Mouse (Mus musculus): Measurements from ENCODE around the gene Zfp46. TPM values are rescaled to one million over a fixed set of nuclear protein-coding genes. Genes with fewer than 3 reads are reported as not detected.

The Zfp46 gene
- polyA plus RNA-seq, 1 experiment from 2014 or later = 34.4 TPM

GRCm38 (mm10) chr4:136290781-136291595 is 6.5 kb downstream of the Zfp46 start:
- H3K4me1 ChIP-seq (ENCODE audit: control insufficient read depth, insufficient read depth, low read length) = peaks cover 6% of the 10 kb centered on the region
- WGBS = 42% methylated on average over 39 of the region's 39 CpGs
- ATAC-seq (ENCODE audit: insufficient read depth, low FRiP score, low TSS enrichment) (no peak), DNase-seq (ENCODE audit: low spot score) (peak; percentile 24)
- 0 out of 2 replicates have a peak overlapping the region, but pooled peaks have one; percentile 14 for H3K9ac ChIP-seq (ENCODE audit: low read length)
- no peak overlapping the region for H3K4me3 ChIP-seq (ENCODE audit: low read depth, low read length)
- no peaks in the 10 kb centered on the region for H3K9me3 ChIP-seq (ENCODE audit: control insufficient read depth, low read length)
- H3K27ac ChIP-seq (ENCODE audit: low read depth, low read length) = no peak overlapping the region
- H3K27me3 ChIP-seq (ENCODE audit: control insufficient read depth, insufficient read depth, low read length) = peaks cover 17% of the 10 kb centered on the region
- H3K36me3 ChIP-seq (ENCODE audit: control insufficient read depth, insufficient read depth, low read length) = peaks cover 14% of the 10 kb centered on the region
- no peak overlapping the region for H3K4me2 ChIP-seq (ENCODE audit: low read depth)

GRCm38 (mm10) chr4:136291692-136292091 is 7.2 kb downstream of the Zfp46 start:
- no peak overlapping the region for H3K27ac ChIP-seq (ENCODE audit: low read depth, low read length)
- H3K27me3 ChIP-seq (ENCODE audit: control insufficient read depth, insufficient read depth, low read length) = peaks cover 17% of the 10 kb centered on the region
- ATAC-seq (ENCODE audit: insufficient read depth, low FRiP score, low TSS enrichment) (no peak), DNase-seq (ENCODE audit: low spot score) (no peak)
- H3K4me3 ChIP-seq (ENCODE audit: low read depth, low read length) = no peak overlapping the region
- H3K9me3 ChIP-seq (ENCODE audit: control insufficient read depth, low read length) = no peaks in the 10 kb centered on the region
- H3K4me1 ChIP-seq (ENCODE audit: control insufficient read depth, insufficient read depth, low read length) = peaks cover 4% of the 10 kb centered on the region
- H3K36me3 ChIP-seq (ENCODE audit: control insufficient read depth, insufficient read depth, low read length) = peaks cover 14% of the 10 kb centered on the region
- no peak overlapping the region for H3K9ac ChIP-seq (ENCODE audit: low read length)
- no peak overlapping the region for H3K4me2 ChIP-seq (ENCODE audit: low read depth)
- 96% methylated on average over 6 of the region's 6 CpGs for WGBS

GRCm38 (mm10) chr4:136295941-136296340 is 11.5 kb downstream of the Zfp46 start:
- H3K4me2 ChIP-seq (ENCODE audit: low read depth) = no peak overlapping the region
- no peaks in the 10 kb centered on the region for H3K9me3 ChIP-seq (ENCODE audit: control insufficient read depth, low read length)
- no peaks in the 10 kb centered on the region for H3K36me3 ChIP-seq (ENCODE audit: control insufficient read depth, insufficient read depth, low read length)
- H3K4me3 ChIP-seq (ENCODE audit: low read depth, low read length) = no peak overlapping the region
- H3K27me3 ChIP-seq (ENCODE audit: control insufficient read depth, insufficient read depth, low read length) = no peaks in the 10 kb centered on the region; the same call in 1 of the 2 replicates
- H3K9ac ChIP-seq (ENCODE audit: low read length) = no peak overlapping the region
- no peak for ATAC-seq (ENCODE audit: insufficient read depth, low FRiP score, low TSS enrichment)
- 80% methylated on average over 7 of the region's 7 CpGs for WGBS
- DNase-seq (ENCODE audit: low spot score) = no peak
- no peaks in the 10 kb centered on the region for H3K4me1 ChIP-seq (ENCODE audit: control insufficient read depth, insufficient read depth, low read length)
- no peak overlapping the region for H3K27ac ChIP-seq (ENCODE audit: low read depth, low read length)

GRCm38 (mm10) chr4:136302462-136302861 is 18.0 kb downstream of the Zfp46 start:
- 82% methylated on average over 4 of the region's 4 CpGs for WGBS
- H3K4me2 ChIP-seq (ENCODE audit: low read depth) = no peak overlapping the region
- no peaks in the 10 kb centered on the region for H3K27me3 ChIP-seq (ENCODE audit: control insufficient read depth, insufficient read depth, low read length)
- no peak overlapping the region for H3K27ac ChIP-seq (ENCODE audit: low read depth, low read length)
- ATAC-seq (ENCODE audit: insufficient read depth, low FRiP score, low TSS enrichment) = no peak
- H3K4me3 ChIP-seq (ENCODE audit: low read depth, low read length) = no peak overlapping the region
- no peak overlapping the region for H3K9ac ChIP-seq (ENCODE audit: low read length)
- no peaks in the 10 kb centered on the region for H3K36me3 ChIP-seq (ENCODE audit: control insufficient read depth, insufficient read depth, low read length)
- DNase-seq (ENCODE audit: low spot score) = no peak
- no peaks in the 10 kb centered on the region for H3K9me3 ChIP-seq (ENCODE audit: control insufficient read depth, low read length)
- H3K4me1 ChIP-seq (ENCODE audit: control insufficient read depth, insufficient read depth, low read length) = no peaks in the 10 kb centered on the region

GRCm38 (mm10) chr4:136304181-136304580 is 19.7 kb downstream of the Zfp46 start:
- Histone ChIP-seq H3K27ac (ENCODE audit: low read depth, low read length) (no peak overlapping the region), H3K4me3 (ENCODE audit: low read depth, low read length) (no peak overlapping the region), H3K4me2 (ENCODE audit: low read depth) (no peak overlapping the region), H3K4me1 (ENCODE audit: control insufficient read depth, insufficient read depth, low read length) (no peaks in the 10 kb centered on the region), H3K27me3 (ENCODE audit: control insufficient read depth, insufficient read depth, low read length) (no peaks in the 10 kb centered on the region), H3K9me3 (ENCODE audit: control insufficient read depth, low read length) (no peaks in the 10 kb centered on the region), H3K9ac (ENCODE audit: low read length) (no peak overlapping the region), H3K36me3 (ENCODE audit: control insufficient read depth, insufficient read depth, low read length) (no peaks in the 10 kb centered on the region)
- DNase-seq (ENCODE audit: low spot score) = no peak
- ATAC-seq (ENCODE audit: insufficient read depth, low FRiP score, low TSS enrichment) = no peak
- WGBS = 44% methylated on average over 2 of the region's 2 CpGs

GRCm38 (mm10) chr4:136308355-136308754 is 23.9 kb downstream of the Zfp46 start:
- no peak overlapping the region for H3K4me2 ChIP-seq (ENCODE audit: low read depth)
- H3K9me3 ChIP-seq (ENCODE audit: control insufficient read depth, low read length) = no peaks in the 10 kb centered on the region
- no peaks in the 10 kb centered on the region for H3K36me3 ChIP-seq (ENCODE audit: control insufficient read depth, insufficient read depth, low read length)
- no peaks in the 10 kb centered on the region for H3K27me3 ChIP-seq (ENCODE audit: control insufficient read depth, insufficient read depth, low read length)
- peaks cover 10% of the 10 kb centered on the region for H3K4me1 ChIP-seq (ENCODE audit: control insufficient read depth, insufficient read depth, low read length)
- DNase-seq (ENCODE audit: low spot score) = no peak
- ATAC-seq (ENCODE audit: insufficient read depth, low FRiP score, low TSS enrichment) = no peak
- no peak overlapping the region for H3K27ac ChIP-seq (ENCODE audit: low read depth, low read length)
- H3K4me3 ChIP-seq (ENCODE audit: low read depth, low read length) = no peak overlapping the region
- no peak overlapping the region for H3K9ac ChIP-seq (ENCODE audit: low read length)
- 56% methylated on average over 2 of the region's 2 CpGs for WGBS

- DNase-seq (ENCODE audit: low spot score) (peak; percentile 53), ATAC-seq (ENCODE audit: insufficient read depth, low FRiP score, low TSS enrichment) (no peak)
- Histone ChIP-seq H3K36me3 (ENCODE audit: control insufficient read depth, insufficient read depth, low read length) (no peaks in the 10 kb centered on the region), H3K9me3 (ENCODE audit: control insufficient read depth, low read length) (no peaks in the 10 kb centered on the region), H3K4me2 (ENCODE audit: low read depth) (peak overlapping the region; percentile 67), H3K9ac (ENCODE audit: low read length) (peak overlapping the region; percentile 67), H3K27me3 (ENCODE audit: control insufficient read depth, insufficient read depth, low read length) (no peaks in the 10 kb centered on the region), H3K27ac (ENCODE audit: low read depth, low read length) (no peak overlapping the region; the same call in 1 of the 2 replicates), H3K4me1 (ENCODE audit: control insufficient read depth, insufficient read depth, low read length) (peaks cover 15% of the 10 kb centered on the region), H3K4me3 (ENCODE audit: low read depth, low read length) (peak overlapping the region; percentile 100)
- WGBS = 4% methylated on average over 11 of the region's 11 CpGs
These were observed 25.3 kb downstream of the Zfp46 start for GRCm38 (mm10) chr4:136309780-136310179.

GRCm38 (mm10) chr4:136310229-136311041 is 26.0 kb downstream of the Zfp46 start, which contains the start of gene Hnrnpr:
Gene Hnrnpr, plus strand, starts transcription at chr4:136310942.
- peak; percentile 99 for DNase-seq (ENCODE audit: low spot score)
- H3K36me3 ChIP-seq (ENCODE audit: control insufficient read depth, insufficient read depth, low read length) = no peaks in the 10 kb centered on the region
- H3K9ac ChIP-seq (ENCODE audit: low read length) = peak within 1 kb of the TSS; percentile 100
- H3K4me1 ChIP-seq (ENCODE audit: control insufficient read depth, insufficient read depth, low read length) = peaks cover 15% of the 10 kb centered on the region
- H3K27ac ChIP-seq (ENCODE audit: low read depth, low read length) = peak within 1 kb of the TSS; percentile 99
- no peaks in the 10 kb centered on the region for H3K27me3 ChIP-seq (ENCODE audit: control insufficient read depth, insufficient read depth, low read length)
- peak within 1 kb of the TSS; percentile 100 for H3K4me3 ChIP-seq (ENCODE audit: low read depth, low read length)
- WGBS = under 1% methylated on average over 65 of the region's 65 CpGs
- H3K4me2 ChIP-seq (ENCODE audit: low read depth) = peak within 1 kb of the TSS; percentile 67
- no peaks in the 10 kb centered on the region for H3K9me3 ChIP-seq (ENCODE audit: control insufficient read depth, low read length)
- peak; percentile 99 for ATAC-seq (ENCODE audit: insufficient read depth, low FRiP score, low TSS enrichment)

All from neural tube, embryonic 11.5 days (tissue).